Mouse (Mus musculus): ENCODE data around the gene Adssl1.

Adssl1 gene

DNA sequence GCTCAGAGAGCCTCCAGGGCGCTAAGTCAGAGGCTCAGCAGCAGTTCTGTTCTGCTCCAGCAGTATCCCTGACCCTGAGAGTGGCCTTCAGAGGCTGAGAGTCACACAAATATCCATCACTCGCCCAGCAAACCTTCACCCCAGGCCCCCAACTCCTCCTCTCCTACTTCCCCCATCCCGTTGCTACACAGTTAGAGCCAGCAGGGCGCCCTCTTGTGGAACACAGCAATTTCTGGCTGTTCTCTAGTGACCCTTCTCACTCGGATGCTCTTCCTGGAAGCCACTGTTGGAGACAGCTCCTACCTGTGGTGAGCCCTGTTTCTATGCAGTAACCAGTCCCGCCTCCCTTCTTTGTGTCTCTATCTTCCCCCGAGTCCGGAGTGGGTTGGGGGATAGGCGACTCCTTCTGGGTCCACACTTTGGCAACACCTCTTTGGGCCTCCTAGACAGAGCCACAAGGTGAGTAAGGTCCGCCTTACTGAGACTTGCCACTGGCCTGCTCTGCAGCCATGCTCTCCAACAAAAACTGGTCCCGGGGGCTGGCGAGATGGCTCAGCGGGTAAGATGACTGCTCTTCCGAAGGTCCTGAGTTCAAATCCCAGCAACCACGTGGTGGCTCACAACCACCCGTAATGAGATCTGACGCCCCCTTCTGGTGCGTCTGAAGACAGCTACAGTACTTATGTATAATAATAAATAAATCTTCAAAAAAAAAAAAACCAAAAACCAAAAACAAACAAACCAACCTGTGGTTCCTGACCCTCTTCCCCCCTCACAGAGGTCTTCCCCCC, 55.6 kb downstream of the Adssl1 start:
- DNase-seq (ENCODE audit: low spot score in 2 of 2): peak; percentile 82 to 92

DNA sequence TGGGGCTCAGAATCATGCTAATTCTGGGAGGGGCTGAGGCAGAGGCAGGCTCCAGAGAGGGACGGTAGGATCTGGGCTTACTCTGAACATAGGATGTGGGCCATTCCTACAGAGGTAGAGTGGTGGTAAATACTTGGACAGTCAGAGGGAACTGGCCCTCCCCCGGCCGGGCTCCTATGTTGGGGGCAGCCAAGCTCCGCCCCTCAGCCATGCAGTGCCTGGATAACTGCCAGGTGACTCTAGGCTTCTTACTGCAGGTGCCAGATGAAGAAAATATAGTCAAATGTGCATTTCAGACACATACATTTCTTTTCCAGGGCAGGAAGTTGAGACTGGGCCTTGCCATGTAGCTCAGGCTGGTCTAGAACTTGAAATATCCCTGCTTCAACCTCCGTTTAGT, 57.2 kb downstream of the Adssl1 start:
- no peak for DNase-seq (ENCODE audit: low spot score in 2 of 2)

DNA sequence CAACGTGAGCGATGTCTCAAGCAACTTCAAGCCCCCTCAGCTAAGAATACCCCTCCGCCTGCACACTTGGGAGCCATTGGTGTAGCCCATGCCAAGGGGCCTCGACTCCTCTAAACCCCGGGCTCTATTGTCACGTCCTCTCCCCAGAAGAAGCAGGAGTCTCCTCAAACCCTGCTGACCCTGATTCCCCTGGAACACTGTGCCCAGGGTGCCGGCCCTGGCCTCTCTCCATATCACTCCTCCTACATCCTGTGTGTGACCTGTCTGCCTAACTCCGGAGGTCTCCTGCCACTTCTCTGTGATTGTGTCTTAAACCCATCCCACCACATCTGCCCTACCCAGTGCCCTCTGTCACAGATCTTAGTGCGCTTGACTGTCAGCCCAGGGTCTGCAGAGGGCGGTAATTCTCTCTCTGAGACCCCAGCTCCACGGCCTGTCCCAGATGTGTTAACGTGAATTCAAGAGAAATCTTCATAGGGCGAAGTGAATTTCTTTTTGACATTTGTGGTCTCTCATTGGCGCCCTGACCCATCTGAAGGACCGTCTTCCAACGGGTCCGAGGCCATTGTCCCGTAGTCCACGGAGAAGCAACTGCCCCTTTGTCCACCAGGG, 58.2 kb downstream of the Adssl1 start:
- peak in 1 of 2 experiments; percentile 14 for DNase-seq (ENCODE audit: low spot score in 2 of 2)

- peak in 1 of 2 experiments; percentile 19 for DNase-seq (ENCODE audit: low spot score in 2 of 2)
Measured at GRCm38 (mm10) chr12:112678555-112679026, 58.7 kb downstream of the Adssl1 start, which contains the start of gene Zbtb42. Gene Zbtb42 (plus strand): TSS chr12:112678828.

DNA sequence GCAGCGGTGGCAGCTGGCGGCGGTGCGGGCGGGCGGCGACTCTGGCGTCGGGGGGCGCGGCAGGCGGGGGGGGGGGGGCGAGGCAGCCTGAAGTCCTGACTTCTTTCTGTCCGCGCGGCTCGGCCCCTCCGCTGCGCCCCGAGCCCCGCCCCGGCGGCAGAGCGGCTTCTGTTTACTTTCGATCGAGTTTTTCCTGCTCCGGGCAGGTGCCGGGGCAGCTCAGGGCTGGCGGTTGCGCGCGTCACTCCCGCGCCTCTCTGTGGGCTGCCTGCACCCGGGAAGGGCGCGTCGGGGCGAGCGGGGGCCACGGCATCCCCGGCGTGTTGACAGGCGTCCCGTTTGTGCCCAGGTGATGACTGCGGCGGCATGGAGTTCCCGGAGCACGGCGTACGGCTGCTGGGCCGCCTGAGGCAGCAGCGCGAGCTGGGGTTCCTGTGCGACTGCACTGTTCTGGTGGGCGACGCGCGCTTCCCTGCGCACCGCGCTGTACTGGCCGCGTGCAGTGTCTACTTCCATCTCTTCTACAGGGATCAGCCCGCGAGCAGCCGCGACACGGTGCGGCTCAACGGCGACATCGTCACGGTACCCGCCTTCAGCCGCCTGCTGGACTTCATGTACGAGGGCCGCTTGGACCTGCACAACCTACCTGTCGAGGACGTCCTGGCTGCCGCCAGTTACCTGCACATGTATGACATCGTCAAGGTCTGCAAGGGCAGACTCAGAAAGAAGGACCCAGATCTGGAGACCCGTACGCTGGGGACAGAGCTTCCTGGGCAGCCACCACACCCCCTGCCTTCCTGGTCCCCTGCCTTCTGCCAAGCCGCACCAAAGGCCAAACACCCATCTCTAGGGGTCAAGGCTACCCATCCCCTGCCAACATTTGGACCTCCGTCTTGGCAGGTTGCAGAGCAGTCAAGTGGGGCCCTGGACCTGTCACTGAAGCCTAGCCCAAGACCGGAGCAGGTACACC, 59.5 kb downstream of the Adssl1 start:
- peak in 1 of 2 experiments; percentile 35 for DNase-seq (ENCODE audit: low spot score in 2 of 2)

- no peak for DNase-seq (ENCODE audit: low spot score in 2 of 2)
Measured at GRCm38 (mm10) chr12:112683351-112683750, 63.5 kb downstream of the Adssl1 start.

- DNase-seq (ENCODE audit: low spot score in 2 of 2): no peak
Measured at GRCm38 (mm10) chr12:112688458-112688857, 68.6 kb downstream of the Adssl1 start.

Measured in thymus, postnatal 10 days (tissue).